Mouse (Mus musculus): Measurements from ENCODE around the gene Sbno1.
"Not testable (repeated sequence)": the region's sequence is repeated elsewhere in the genome, so short reads cannot be mapped to it uniquely, and the experiment has no call there.

Sbno1 gene

GRCm38 (mm10) chr5:124364173-124364918 is 61.5 kb downstream of the Sbno1 start:
- DNase-seq = no peak

GRCm38 (mm10) chr5:124362982-124363381 is 62.8 kb downstream of the Sbno1 start, which contains the start of gene Cdk2ap1:
Gene Cdk2ap1, minus strand, starts transcription at chr5:124363082.
- not testable (repeated sequence) for DNase-seq

GRCm38 (mm10) chr5:124359641-124360040 is 66.2 kb downstream of the Sbno1 start:
- no peak for DNase-seq

- DNase-seq = no peak
These were observed 69.1 kb downstream of the Sbno1 start for GRCm38 (mm10) chr5:124356695-124357094.

- no peak for DNase-seq
These were observed 70.3 kb downstream of the Sbno1 start for GRCm38 (mm10) chr5:124355425-124355959.

- DNase-seq = peak; percentile 63
These were observed 71.0 kb downstream of the Sbno1 start for GRCm38 (mm10) chr5:124354574-124355424.

- peak; percentile 82 for DNase-seq
These were observed 71.9 kb downstream of the Sbno1 start for GRCm38 (mm10) chr5:124353726-124354547.

GRCm38 (mm10) chr5:124353011-124353725 is 72.6 kb downstream of the Sbno1 start:
- DNase-seq = peak; percentile 71

GRCm38 (mm10) chr5:124352141-124352920 is 73.5 kb downstream of the Sbno1 start:
- DNase-seq = peak; percentile 88

GRCm38 (mm10) chr5:124351604-124352003 is 74.2 kb downstream of the Sbno1 start:
- DNase-seq = no peak

GRCm38 (mm10) chr5:124351111-124351560 is 74.7 kb downstream of the Sbno1 start:
- DNase-seq = peak; percentile 76

GRCm38 (mm10) chr5:124350350-124350749 is 75.5 kb downstream of the Sbno1 start:
- DNase-seq = no peak

- DNase-seq = no peak
These were observed 76.6 kb downstream of the Sbno1 start for GRCm38 (mm10) chr5:124349196-124349595.

GRCm38 (mm10) chr5:124342897-124343296 is 82.9 kb downstream of the Sbno1 start:
- DNase-seq = no peak

GRCm38 (mm10) chr5:124341753-124342339 is 84.0 kb downstream of the Sbno1 start:
- DNase-seq = peak; percentile 52

- DNase-seq = no peak
These were observed 87.0 kb downstream of the Sbno1 start for GRCm38 (mm10) chr5:124338791-124339190.

GRCm38 (mm10) chr5:124337909-124338308 is 87.9 kb downstream of the Sbno1 start:
- DNase-seq = peak; percentile 80

- DNase-seq = no peak
These were observed 88.7 kb downstream of the Sbno1 start for GRCm38 (mm10) chr5:124337103-124337502.

- DNase-seq = peak; percentile 81
These were observed 91.4 kb downstream of the Sbno1 start for GRCm38 (mm10) chr5:124334392-124334791.

GRCm38 (mm10) chr5:124330086-124330485 is 95.7 kb downstream of the Sbno1 start:
- no peak for DNase-seq
